Mouse (Mus musculus) forebrain, embryonic 16.5 days (tissue): Measurements from ENCODE around the gene Vipr1. TPM values are rescaled to one million over a fixed set of nuclear protein-coding genes. Genes with fewer than 3 reads are reported as not detected.

Source experiments
- ATAC-seq: fragments of 200-750 bp; cut with Nextera tagmentation; 2 replicates; pipeline ENCODE4 v1.8.0; 2017; ENCODE audit warnings: mild to moderate bottlenecking, moderate library complexity
- H3K27ac ChIP-seq: fragments of 300-500 bp; sonication (generic); 2 replicates; pipeline ENCODE4 v1.5.1; 2014; ENCODE audit warnings: low read length, control low read depth
- H3K27me3 ChIP-seq: fragments of 300-500 bp; sonication (generic); replicated peaks from 2 replicates; pipeline ENCODE4 v1.6.1; 2014; ENCODE audit warnings: low read length; ENCODE audit not compliant: control insufficient read depth, insufficient read depth
- H3K36me3 ChIP-seq: fragments of 300-500 bp; sonication (generic); 2 replicates; pipeline ENCODE4 v1.6.1; 2014; ENCODE audit not compliant: control insufficient read depth, insufficient read depth
- H3K4me1 ChIP-seq: fragments of 300-500 bp; sonication (generic); replicated peaks from 2 replicates; pipeline ENCODE4 v1.6.1; 2014; ENCODE audit warnings: low read length; ENCODE audit not compliant: control insufficient read depth, insufficient read depth
- H3K4me2 ChIP-seq: fragments of 300-500 bp; sonication (generic); 2 replicates; pipeline ENCODE4 v1.6.1; 2014; ENCODE audit warnings: mild to moderate bottlenecking, low read length, control low read depth
- H3K4me3 ChIP-seq: fragments of 300-500 bp; sonication (generic); replicated peaks from 2 replicates; pipeline ENCODE4 v1.5.1; 2014; ENCODE audit warnings: mild to moderate bottlenecking, low read length, control low read depth
- H3K9ac ChIP-seq: fragments of 300-500 bp; sonication (generic); replicated peaks from 2 replicates; pipeline ENCODE4 v1.6.1; 2014; ENCODE audit warnings: low read depth, low read length, control low read depth
- H3K9me3 ChIP-seq: fragments of 300-500 bp; sonication (generic); 2 replicates; pipeline ENCODE4 v1.6.1; 2016; ENCODE audit warnings: low read length; ENCODE audit not compliant: control insufficient read depth
- WGBS: fragments of 180-500 bp; shearing (Covaris S2); extraction: QIAGEN DNeasy Blood & Tissue Kit; methylation state at CpG from one replicate; pipeline ENCODE4 v1.1.7; 2014; 5-methylcytosine and 5-hydroxymethylcytosine counted together
- polyA plus RNA-seq: library from polyadenylated mRNA; unstranded; fragments of >200 nt; fragmentation: Nextera tagmentation; extraction: Ambion mirVana; gene quantifications from 2 replicates; pipeline ENCODE4 v1.2.1, GENCODE M21; 2015

The Vipr1 gene
- polyA plus RNA-seq, 1 experiment from 2014 or later: 0.65 TPM

DNA sequence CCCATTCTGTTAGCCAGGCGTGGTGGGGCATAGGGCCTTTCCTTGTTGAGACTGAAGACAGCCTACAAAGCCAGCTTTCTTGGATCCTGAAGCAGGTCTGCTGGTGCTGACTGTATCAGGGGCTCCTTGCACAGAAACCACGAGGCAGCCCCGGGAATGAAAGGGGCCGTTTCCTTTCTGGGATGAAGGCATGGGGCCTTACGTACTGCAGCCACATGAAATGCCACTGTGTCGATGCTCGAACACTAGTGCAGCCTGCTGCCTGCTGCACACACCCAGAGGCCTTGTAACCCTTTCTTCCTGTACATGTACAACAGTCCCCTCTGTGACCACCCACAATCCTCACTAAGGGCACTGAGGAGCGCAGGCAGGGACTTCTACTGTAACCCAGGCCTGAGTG lies 38.7 kb downstream of the Vipr1 start:
- no peak overlapping the region for H3K4me3 ChIP-seq
- ATAC-seq: no peak
- peaks cover 16% of the 10 kb centered on the region for H3K36me3 ChIP-seq
- no peaks in the 10 kb centered on the region for H3K27me3 ChIP-seq
- no peaks in the 10 kb centered on the region for H3K9me3 ChIP-seq
- WGBS: 78% methylated on average over 8 of the region's 8 CpGs
- H3K4me2 ChIP-seq: no peak overlapping the region
- H3K9ac ChIP-seq: no peak overlapping the region
- H3K4me1 ChIP-seq: peaks cover 9% of the 10 kb centered on the region
- H3K27ac ChIP-seq: no peak overlapping the region

GRCm38 (mm10) chr9:121682037-121682680 lies 39.6 kb downstream of the Vipr1 start:
- Histone ChIP-seq H3K9me3 (no peaks in the 10 kb centered on the region), H3K9ac (no peak overlapping the region), H3K4me3 (no peak overlapping the region), H3K27ac (no peak overlapping the region), H3K36me3 (peaks cover 16% of the 10 kb centered on the region), H3K27me3 (no peaks in the 10 kb centered on the region), H3K4me1 (peaks cover 9% of the 10 kb centered on the region), H3K4me2 (no peak overlapping the region)
- 77% methylated on average over 18 of the region's 18 CpGs for whole genome bisulfite sequencing
- ATAC-seq: no peak

- no peak for ATAC-seq
- Histone ChIP-seq H3K36me3 (peaks cover 29% of the 10 kb centered on the region), H3K9ac (no peak overlapping the region), H3K9me3 (no peaks in the 10 kb centered on the region), H3K4me1 (peaks cover 2% of the 10 kb centered on the region), H3K4me3 (no peak overlapping the region), H3K4me2 (no peak overlapping the region), H3K27ac (no peak overlapping the region), H3K27me3 (no peaks in the 10 kb centered on the region)
- whole genome bisulfite sequencing: 87% methylated on average over 7 of the region's 7 CpGs
Measured at GRCm38 (mm10) chr9:121684702-121685101, 42.2 kb downstream of the Vipr1 start.

DNA sequence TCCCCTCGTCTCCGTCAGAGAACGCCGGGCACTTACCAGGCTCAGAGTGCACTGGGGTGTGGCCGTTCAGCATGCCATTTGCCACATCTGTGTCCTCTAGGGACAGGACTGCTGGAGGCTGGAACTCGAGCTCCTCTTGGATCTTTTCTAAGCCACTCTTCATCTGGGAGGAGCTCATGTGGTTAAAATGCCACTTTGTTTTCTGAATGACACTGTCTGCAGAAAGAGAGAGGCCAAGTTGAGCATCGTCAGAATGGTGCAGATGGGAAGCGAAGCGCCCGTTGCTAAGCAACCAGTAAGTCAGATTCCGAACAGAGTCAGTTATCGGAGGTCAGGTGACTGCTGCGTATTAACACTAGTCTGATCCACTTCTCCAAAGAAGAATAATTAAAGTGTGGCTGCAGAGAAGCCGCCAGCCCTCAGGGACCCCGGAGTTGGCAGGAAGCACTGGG lies 47.7 kb downstream of the Vipr1 start:
- 0 out of 2 replicates have a peak overlapping the region, but pooled peaks have one; percentile 15 for H3K9ac ChIP-seq
- H3K27ac ChIP-seq: peak overlapping the region; percentile 84
- peak overlapping the region; percentile 39 for H3K4me2 ChIP-seq
- H3K4me3 ChIP-seq: peak overlapping the region; percentile 22
- peak; percentile 95 for ATAC-seq
- H3K27me3 ChIP-seq: no peaks in the 10 kb centered on the region
- no peaks in the 10 kb centered on the region for H3K9me3 ChIP-seq
- WGBS: 46% methylated on average over 15 of the region's 15 CpGs
- H3K4me1 ChIP-seq: peaks cover 15% of the 10 kb centered on the region
- peaks cover 26% of the 10 kb centered on the region for H3K36me3 ChIP-seq

GRCm38 (mm10) chr9:121690734-121691133 lies 48.2 kb downstream of the Vipr1 start:
- peaks cover 15% of the 10 kb centered on the region for H3K4me1 ChIP-seq
- WGBS: 71% methylated on average over 7 of the region's 7 CpGs
- peak; percentile 37 for ATAC-seq
- H3K9ac ChIP-seq: no peak overlapping the region
- peak overlapping the region; percentile 39 for H3K4me2 ChIP-seq
- H3K36me3 ChIP-seq: peaks cover 21% of the 10 kb centered on the region
- no peaks in the 10 kb centered on the region for H3K27me3 ChIP-seq
- peak overlapping the region; percentile 84 for H3K27ac ChIP-seq
- no peak overlapping the region for H3K4me3 ChIP-seq
- no peaks in the 10 kb centered on the region for H3K9me3 ChIP-seq

- Histone ChIP-seq H3K27me3 (no peaks in the 10 kb centered on the region), H3K4me1 (peaks cover 14% of the 10 kb centered on the region), H3K27ac (no peak overlapping the region), H3K36me3 (peaks cover 10% of the 10 kb centered on the region; the same call in 1 of the 2 replicates), H3K9me3 (no peaks in the 10 kb centered on the region; the same call in 1 of the 2 replicates), H3K9ac (no peak overlapping the region), H3K4me2 (no peak overlapping the region), H3K4me3 (no peak overlapping the region)
- ATAC-seq: no peak
- WGBS: 87% methylated on average over 12 of the region's 12 CpGs
Measured at GRCm38 (mm10) chr9:121694736-121695135, 52.2 kb downstream of the Vipr1 start.

DNA sequence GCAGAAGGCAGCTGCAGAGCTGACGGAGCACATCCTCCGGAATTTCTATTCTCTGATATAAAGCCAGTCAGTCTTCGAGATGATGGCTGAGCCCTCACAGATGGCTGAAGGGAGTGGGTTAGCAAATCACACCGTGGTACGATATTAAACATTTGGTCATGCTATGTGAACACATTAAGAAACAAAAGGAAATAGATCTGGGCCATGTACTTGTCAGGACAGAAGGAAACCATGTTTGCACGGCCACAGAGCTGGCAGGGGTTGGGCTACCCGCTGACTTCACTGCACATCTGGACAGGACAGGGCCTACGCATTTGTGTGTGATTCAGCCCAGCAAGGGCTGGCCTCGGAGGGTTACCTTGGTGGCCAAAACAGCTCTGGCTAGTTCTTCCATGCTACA lies 54.1 kb downstream of the Vipr1 start:
- Histone ChIP-seq H3K4me2 (no peak overlapping the region), H3K27ac (no peak overlapping the region), H3K36me3 (peaks cover 12% of the 10 kb centered on the region; the same call in 1 of the 2 replicates), H3K9me3 (no peaks in the 10 kb centered on the region; the same call in 1 of the 2 replicates), H3K4me1 (no peaks in the 10 kb centered on the region), H3K9ac (no peak overlapping the region), H3K4me3 (no peak overlapping the region), H3K27me3 (no peaks in the 10 kb centered on the region)
- ATAC-seq: no peak
- 92% methylated on average over 9 of the region's 9 CpGs for WGBS

- Histone ChIP-seq H3K9me3 (no peaks in the 10 kb centered on the region; the same call in 1 of the 2 replicates), H3K4me3 (no peak overlapping the region), H3K27me3 (no peaks in the 10 kb centered on the region), H3K27ac (no peak overlapping the region), H3K4me2 (no peak overlapping the region), H3K4me1 (peaks cover 2% of the 10 kb centered on the region), H3K9ac (no peak overlapping the region), H3K36me3 (peaks cover 12% of the 10 kb centered on the region; the same call in 1 of the 2 replicates)
- 100% methylated on average over 1 of the region's 1 CpGs for WGBS
- peak; percentile 40 for ATAC-seq
Measured at GRCm38 (mm10) chr9:121697150-121698049, 54.9 kb downstream of the Vipr1 start.

DNA sequence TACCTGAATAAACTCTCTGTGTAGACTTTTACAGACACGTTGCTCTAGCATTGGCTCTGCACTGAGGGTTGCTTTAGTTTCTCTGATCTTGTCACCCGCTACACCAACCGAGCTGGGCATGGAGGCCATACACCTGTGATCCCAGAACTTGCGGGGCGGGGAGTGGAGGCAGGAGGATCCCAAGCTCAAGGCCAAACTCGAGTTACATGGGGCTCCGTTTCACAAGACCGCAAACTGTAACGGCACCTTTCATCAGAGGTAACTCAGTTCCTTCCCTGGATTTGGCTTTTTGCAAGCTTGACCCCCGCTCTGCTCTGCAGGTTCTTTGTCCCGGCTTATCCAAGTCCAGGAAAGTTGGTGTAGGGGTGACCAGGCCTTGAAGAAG lies 61.7 kb downstream of the Vipr1 start:
- Histone ChIP-seq H3K9ac (peak overlapping the region; percentile 88), H3K36me3 (peaks cover 5% of the 10 kb centered on the region; the same call in 1 of the 2 replicates), H3K9me3 (no peaks in the 10 kb centered on the region), H3K4me2 (peak overlapping the region; percentile 97), H3K4me3 (peak overlapping the region; percentile 87), H3K27me3 (no peaks in the 10 kb centered on the region), H3K4me1 (peaks cover 26% of the 10 kb centered on the region), H3K27ac (no peak overlapping the region)
- ATAC-seq: no peak
- WGBS: 31% methylated on average over 11 of the region's 11 CpGs
